Mouse (Mus musculus) olfactory bulb, adult 2 months (tissue): ENCODE data around the gene Zcchc10. TPM values are rescaled to one million over a fixed set of nuclear protein-coding genes. Genes with fewer than 3 reads are reported as not detected.
"Not testable (repeated sequence)": the region's sequence is repeated elsewhere in the genome, so short reads cannot be mapped to it uniquely, and the experiment has no call there.

Experiments
- H3K27ac ChIP-seq: fragments of 200-500 bp; 2 replicates; pipeline ENCODE4 v1.5.1; 2012; ENCODE audit warnings: low read depth, low read length; ENCODE audit not compliant: insufficient read depth
- H3K4me1 ChIP-seq: fragments of 200-500 bp; 2 replicates; pipeline ENCODE4 v1.6.1; 2012; ENCODE audit warnings: low read length; ENCODE audit not compliant: control insufficient read depth, insufficient read depth
- H3K4me3 ChIP-seq: fragments of 200-500 bp; 2 replicates; pipeline ENCODE4 v1.5.1; 2012; ENCODE audit warnings: mild to moderate bottlenecking, low read depth, low read length, moderate library complexity; ENCODE audit not compliant: insufficient read depth
- CTCF ChIP-seq: fragments of 200-500 bp; IDR thresholded peaks from 2 replicates; pipeline ENCODE4 v1.5.1; 2012; ENCODE audit warnings: low read depth, mild to moderate bottlenecking, low read length, moderate library complexity; ENCODE audit not compliant: insufficient read depth
- POLR2A ChIP-seq: fragments of 200-500 bp; IDR thresholded peaks from 2 replicates; pipeline ENCODE4 v1.6.1; 2012; ENCODE audit warnings: mild to moderate bottlenecking, low read depth, low read length, moderate library complexity; ENCODE audit not compliant: insufficient read depth
- WGBS: fragments of 180-500 bp; shearing (Covaris S2); methylation state at CpG from one replicate; pipeline ENCODE4 v1.1.7; 2018; 5-methylcytosine and 5-hydroxymethylcytosine counted together
- polyA plus RNA-seq: library from polyadenylated mRNA; stranded (reverse); fragments of >200 nt; gene quantifications from 2 replicates; pipeline ENCODE4 v1.2.4, GENCODE M21; 2012; ENCODE audit warnings: low replicate concordance; ENCODE audit not compliant: missing spikeins, insufficient read depth, insufficient read length

Zcchc10 gene
- polyA plus RNA-seq, 1 experiment, result not detected

DNA sequence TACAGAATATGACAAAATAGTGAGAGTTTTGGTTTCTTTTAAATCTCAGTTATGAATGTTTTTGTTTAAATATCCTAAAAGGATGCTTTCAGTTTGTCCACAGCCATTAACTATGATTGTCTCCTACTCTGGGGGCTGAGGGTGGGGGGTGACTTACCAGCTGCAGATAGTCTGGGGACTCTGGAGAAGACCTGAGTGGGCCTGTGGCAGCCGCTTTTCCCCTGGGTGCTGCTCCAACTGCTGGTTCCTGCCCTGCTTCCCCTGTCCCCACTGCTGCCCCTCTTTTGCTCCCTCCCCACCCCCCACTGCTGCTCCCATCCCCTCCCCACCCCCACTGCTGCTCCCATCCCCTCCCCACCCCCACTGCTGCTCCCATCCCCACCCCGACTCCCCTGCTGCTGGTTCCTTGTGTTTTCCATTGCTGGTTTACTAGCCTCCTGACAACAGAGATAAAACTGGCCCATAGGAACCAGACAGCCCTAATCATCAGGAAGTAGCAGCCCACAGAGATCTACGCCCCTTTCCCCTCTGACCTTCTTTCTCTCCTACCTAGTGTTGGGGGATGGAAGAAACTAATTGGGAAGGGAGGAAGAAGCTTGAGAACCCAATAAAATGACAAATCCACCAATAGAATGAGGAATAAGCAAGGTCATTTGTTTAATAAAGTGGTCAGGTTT, 11.2 kb downstream of the Zcchc10 start:
- no peaks in the 10 kb centered on the region for H3K4me1 ChIP-seq
- no peak overlapping the region for H3K27ac ChIP-seq
- TF ChIP-seq POLR2A (no peak), CTCF (no peak)
- 72% methylated on average over 3 of the region's 3 CpGs for WGBS
- H3K4me3 ChIP-seq, result no peak overlapping the region

DNA sequence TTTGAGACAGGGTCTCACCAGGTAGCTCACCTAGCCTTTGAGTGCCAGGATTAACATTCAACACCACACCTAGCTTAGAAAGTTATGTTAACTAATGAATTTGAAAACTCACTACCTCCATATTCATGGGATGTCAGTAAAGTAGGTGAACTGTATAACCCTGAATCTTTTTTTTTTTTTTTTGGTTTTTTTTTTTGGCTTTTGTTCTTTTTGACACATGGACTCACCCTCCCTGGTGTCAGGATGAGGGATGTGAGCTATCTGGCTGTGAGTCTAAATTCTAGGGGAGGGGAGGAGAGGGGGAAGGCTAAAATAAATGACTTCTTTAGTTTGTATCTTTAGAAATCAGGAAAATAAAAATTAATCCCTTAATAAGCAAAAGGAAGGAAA, 11.7 kb downstream of the Zcchc10 start:
- no peak overlapping the region for H3K4me3 ChIP-seq
- TF ChIP-seq POLR2A (no peak), CTCF (no peak)
- H3K4me1 ChIP-seq, result no peaks in the 10 kb centered on the region
- H3K27ac ChIP-seq, result no peak overlapping the region

DNA sequence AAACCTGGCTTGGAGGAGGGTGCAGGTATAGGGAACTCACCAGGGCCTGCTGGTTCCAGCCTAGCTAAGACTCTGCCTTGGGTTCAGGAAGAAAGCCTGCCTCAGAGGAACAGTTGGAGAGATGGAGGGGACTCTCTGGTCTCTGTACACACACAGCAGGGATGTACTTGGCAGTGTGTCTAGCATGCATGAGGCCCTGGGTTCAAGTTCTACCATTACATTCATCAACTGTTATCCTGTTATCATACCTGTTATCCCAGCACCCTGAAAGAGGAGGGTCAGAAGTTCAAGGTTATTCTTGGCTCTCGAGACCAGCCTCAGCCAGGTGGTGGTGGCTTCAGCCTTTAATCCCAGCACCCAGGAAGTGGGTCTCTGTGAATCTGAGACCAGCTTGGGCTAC, 12.4 kb downstream of the Zcchc10 start:
- no peak overlapping the region for H3K27ac ChIP-seq
- WGBS, result 90% methylated on average over 1 of the region's 1 CpGs
- H3K4me1 ChIP-seq, result no peaks in the 10 kb centered on the region
- no peak for TF ChIP-seq CTCF
- no peak for TF ChIP-seq POLR2A
- H3K4me3 ChIP-seq, result no peak overlapping the region

DNA sequence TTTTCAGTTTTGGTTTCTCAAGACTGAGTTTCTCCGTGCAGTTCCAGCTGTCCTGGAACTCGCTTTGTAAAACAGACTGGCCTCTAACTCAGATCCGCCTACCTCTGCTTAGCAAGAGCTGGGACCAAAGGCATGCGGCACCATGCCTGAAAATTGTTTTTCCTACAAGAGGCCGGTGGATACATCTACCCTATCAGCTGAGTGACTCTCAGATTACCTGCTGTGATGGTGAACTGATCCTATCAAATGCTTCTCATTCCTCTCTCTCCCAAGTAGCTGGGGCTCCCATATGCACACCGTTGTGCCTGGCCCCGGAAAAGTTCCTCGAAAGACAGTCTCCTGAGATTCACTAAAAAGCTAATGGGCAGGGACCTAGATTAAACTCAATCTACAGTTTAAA, 13.2 kb downstream of the Zcchc10 start:
- WGBS, result 74% methylated on average over 8 of the region's 8 CpGs
- no peak overlapping the region for H3K27ac ChIP-seq
- no peak for TF ChIP-seq POLR2A
- no peak for TF ChIP-seq CTCF
- H3K4me1 ChIP-seq, result no peaks in the 10 kb centered on the region
- no peak overlapping the region for H3K4me3 ChIP-seq

DNA sequence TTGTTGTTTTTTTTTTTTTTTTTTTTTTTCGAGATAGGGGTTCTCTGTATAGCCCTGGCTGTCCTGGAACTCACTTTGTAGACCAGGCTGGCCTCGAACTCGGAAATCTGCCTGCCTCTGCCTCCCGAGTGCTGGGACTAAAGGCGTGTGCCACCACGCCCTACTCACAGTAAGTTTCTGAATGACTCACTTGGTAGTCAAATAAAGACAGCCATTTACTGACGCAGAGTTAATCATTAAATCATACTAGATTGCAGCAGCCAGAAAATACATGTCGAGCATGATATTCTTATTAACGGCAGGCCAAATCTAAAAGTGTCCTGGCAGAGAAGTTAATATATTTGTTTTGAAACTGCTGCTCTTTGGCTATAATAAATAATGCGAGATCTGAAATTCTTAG, 16.5 kb downstream of the Zcchc10 start:
- 89% methylated on average over 10 of the region's 10 CpGs for WGBS
- H3K4me1 ChIP-seq, H3K4me3 ChIP-seq, H3K27ac ChIP-seq: not testable (repeated sequence)

DNA sequence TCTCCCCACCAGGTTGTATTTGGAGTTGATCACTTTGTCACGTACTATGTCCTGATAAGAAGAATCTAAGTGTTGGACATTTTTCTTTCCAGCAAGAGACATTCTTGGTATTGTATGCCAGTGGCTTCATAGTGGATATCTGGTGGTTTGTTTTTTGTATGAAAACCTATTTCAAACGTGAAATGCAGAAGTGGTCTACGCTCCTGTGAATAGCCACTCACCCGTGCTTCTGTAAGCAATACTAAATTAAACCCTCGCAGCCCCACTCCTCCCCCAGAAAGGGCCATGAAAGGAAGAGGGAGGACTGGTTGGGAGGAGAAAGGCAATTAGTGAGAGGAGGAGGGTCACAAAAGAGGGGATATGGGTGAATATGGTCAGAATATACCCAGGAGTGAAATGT, 18.2 kb downstream of the Zcchc10 start:
- Histone ChIP-seq H3K4me3 (no peak overlapping the region), H3K27ac (no peak overlapping the region), H3K4me1 (no peaks in the 10 kb centered on the region)
- TF ChIP-seq CTCF (no peak), POLR2A (no peak)
- 49% methylated on average over 5 of the region's 5 CpGs for WGBS

DNA sequence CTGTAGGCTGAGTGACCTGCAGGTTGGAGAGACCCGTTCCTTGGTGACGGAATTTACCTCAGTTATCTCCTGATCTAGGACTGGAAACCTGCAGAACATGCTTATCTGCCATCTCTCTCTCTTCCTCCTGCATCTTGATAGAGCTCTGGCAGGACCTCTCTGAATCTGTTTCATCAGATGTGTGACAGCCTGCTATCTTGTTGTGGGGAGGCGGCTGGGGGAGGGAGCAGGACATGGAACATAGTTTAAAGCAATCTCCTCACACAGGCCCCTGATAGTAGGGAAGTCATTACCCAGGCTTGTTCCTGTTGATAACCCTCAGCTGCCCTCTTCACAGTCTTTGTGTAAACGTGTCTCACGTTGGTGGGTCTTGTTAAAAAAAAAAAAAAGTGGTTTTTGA, 20.8 kb downstream of the Zcchc10 start:
- no peak overlapping the region for H3K27ac ChIP-seq
- 70% methylated on average over 5 of the region's 5 CpGs for WGBS
- TF ChIP-seq POLR2A, result no peak
- TF ChIP-seq CTCF, result no peak

DNA sequence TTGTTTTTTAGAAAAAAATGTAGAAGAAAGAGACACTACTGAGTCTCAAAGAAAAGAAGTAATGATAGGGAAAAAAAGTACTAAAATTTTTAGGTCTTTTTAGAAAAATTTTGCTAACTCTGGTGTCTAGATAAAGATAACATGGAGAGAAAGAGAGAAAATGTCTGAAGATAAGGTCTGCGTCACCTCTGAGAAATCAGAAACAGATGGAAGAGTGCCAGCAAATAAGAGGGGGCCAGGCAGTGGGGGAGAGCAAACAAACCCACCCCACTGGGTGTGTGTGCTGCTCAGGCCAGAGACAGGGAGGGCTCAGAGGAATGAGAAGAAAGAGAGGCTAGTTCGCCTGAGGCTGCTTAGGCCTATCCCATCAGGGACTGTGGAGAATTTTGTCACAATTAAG, 21.3 kb downstream of the Zcchc10 start:
- Histone ChIP-seq H3K4me1 (no peaks in the 10 kb centered on the region), H3K4me3 (no peak overlapping the region), H3K27ac (no peak overlapping the region)
- no peak for TF ChIP-seq CTCF
- TF ChIP-seq POLR2A, result no peak
- WGBS, result 84% methylated on average over 2 of the region's 2 CpGs

More for the DNA sequence above, 20.8 kb downstream of the Zcchc10 start:
- Histone ChIP-seq H3K4me3 (no peak overlapping the region), H3K4me1 (no peaks in the 10 kb centered on the region)

DNA sequence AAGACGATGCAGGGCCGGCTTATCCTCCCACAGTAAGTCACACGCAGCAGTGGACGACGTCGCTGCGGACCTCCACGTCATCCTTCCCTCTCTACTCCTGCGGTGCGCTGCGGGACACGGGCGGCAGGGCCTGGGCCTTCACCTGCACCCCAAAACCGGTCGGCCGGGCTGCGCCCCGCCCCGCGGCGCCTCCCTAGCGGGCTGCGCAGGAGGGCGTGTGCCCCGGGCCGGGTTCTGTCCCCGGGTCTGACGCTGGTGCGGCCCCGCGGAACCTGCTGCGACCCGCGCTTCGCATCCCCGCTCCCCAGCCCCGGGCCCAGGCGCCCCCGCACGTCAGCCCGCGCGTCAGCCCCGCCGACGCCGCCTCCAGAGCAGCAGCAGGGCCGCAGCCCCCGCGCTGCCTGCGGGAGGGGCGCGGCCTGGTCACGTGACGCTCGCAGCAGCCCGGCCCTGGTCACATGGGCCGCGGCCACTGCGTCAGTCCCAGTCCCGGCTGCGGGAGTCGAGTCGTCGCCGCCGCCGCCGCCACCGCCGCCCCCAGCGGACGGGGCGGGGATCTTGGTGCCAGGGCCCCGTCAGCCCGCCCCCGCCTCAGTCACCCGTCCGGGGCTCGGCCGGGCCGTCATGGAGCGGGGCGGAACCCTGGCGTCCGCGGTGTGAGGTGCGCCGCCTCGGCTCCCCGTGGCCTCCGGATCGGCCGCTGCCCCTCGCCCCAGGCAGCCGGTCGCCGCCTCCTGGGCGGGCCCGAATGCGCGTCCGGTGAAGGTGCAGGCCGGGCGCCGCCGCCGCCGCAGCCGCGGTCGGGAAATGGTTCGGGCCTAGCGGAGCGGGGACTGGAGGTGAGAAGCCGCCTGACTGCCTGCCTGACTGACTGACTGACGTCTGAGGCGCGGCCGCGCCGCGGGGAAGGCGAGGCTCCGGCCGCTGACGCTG, 26.1 kb downstream of the Zcchc10 start, which contains the start of gene Aff4:
Gene Aff4, plus strand, starts transcription at position 543 of the 933 bp plus-strand sequence.
- Histone ChIP-seq H3K4me1 (no peaks in the 10 kb centered on the region), H3K27ac (peak within 1 kb of the TSS; percentile 99), H3K4me3 (peak within 1 kb of the TSS; percentile 99)
- TF ChIP-seq CTCF, result 0 out of 2 replicates have a peak, but pooled peaks have one; percentile 14
- TF ChIP-seq POLR2A, result peak; percentile 93
- WGBS, result under 1% methylated on average over 123 of the region's 127 CpGs

DNA sequence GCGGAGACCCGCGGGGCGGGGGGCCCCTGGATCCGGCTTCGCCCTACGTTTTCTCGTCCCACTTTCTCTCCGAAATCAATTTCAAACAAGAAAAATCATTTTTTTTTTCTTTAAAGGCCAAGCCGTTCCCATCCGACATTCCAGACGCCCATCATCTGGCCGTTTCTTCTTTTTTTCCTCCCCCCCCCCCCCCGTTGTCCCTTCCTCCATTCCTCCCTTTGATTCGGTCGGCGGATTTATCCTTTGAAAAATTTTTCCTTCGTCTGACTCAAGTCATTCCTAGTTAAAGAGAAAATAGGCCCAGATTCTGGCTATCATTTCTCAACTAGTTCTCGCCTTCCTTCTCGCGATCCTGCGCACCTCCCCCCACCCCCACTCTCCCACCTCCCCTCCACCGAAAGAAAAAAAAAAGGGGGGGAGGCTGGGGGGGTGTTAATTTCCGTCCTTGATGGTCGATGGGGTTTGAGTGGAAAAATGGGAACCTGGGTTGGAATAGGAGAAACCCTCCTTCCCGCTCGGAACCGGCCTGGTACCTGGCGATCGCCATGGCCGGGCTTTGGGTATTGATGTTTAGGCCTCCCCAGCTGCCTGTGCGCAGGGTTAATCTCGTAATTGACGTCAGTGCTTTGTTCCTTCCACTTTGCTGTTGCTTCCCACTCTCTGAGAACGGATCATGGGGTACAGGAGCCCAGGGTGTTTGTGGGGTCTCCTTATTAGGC, 26.9 kb downstream of the Zcchc10 start:
- H3K4me1 ChIP-seq, result no peaks in the 10 kb centered on the region
- TF ChIP-seq CTCF, result no peak
- no peak for TF ChIP-seq POLR2A
- 0% methylated on average over 35 of the region's 35 CpGs for WGBS
- peak overlapping the region; percentile 98 for H3K27ac ChIP-seq
- H3K4me3 ChIP-seq, result peak overlapping the region; percentile 99
